22 mouse cellular contexts compared by ENCODE assay signal in the genomic region with DNA sequence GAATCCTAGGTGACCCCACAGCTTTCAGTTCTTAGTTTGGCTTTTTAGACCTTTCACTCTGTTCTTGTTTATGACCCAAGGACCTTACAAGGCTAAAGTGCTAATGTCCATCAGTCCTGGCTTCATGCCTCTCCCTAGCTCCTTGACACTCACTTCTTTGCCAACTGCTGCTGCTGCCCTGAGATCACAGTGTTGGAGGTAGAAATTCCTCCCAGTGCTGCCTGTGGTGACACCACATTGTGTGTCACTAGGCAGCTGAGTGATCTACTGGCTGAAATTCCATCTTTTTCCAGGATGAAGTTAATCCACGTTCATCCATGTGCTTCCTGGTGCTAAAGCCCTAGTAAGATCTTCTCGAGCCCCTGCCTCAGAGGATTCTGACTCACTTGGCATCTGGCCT.
DNase-seq lines count a peak whose midpoint lies in the region; ATAC-seq and TF ChIP-seq lines count a peak whose summit lies in the region.
"Had no signal": no experiment of that assay in that cellular context is flagged by ENCODE, and none has a peak within 500 bp of the region (broad histone marks: within the 10 kb centered on the region; RNA-seq: fewer than 3 reads in every experiment).

No protein-coding gene starts in this region.

- intact Hi-C loops in heart, postnatal 25 days (cut with DNase I) = no loop called here

- no peaks in the 10 kb centered on the region for H3K79me3 ChIP-seq in C2C12 (ENCODE audit: low read depth)

- H3K27ac ChIP-seq in heart, embryonic 13.5 days (replicated peaks) = 0 out of 2 replicates have a peak overlapping the region, but pooled peaks have one; percentile 32
- H3K27ac ChIP-seq: hindbrain, embryonic 14.5 days; limb, embryonic 12.5 days; liver, embryonic 13.5 days had no signal

- no peak overlapping the region for H3K4me2 ChIP-seq in heart, embryonic 13.5 days
- H3K4me2 ChIP-seq: hindbrain, embryonic 14.5 days; limb, embryonic 12.5 days; liver, embryonic 13.5 days had no signal

- H3K4me3 ChIP-seq in heart, embryonic 13.5 days = no peak overlapping the region
- H3K4me3 ChIP-seq in C2C12 (ENCODE audit: insufficient read depth, poor library complexity, severe bottlenecking) = no peak overlapping the region
- H3K4me3 ChIP-seq: limb, embryonic 12.5 days; liver, embryonic 13.5 days had no signal

- H3K79me2 ChIP-seq in C2C12 (ENCODE audit: control insufficient read depth, insufficient read depth) = no peaks in the 10 kb centered on the region

- no peak for ATAC-seq in heart, embryonic 13.5 days (ENCODE audit: extremely low read depth, insufficient number of reproducible peaks, low FRiP score, low TSS enrichment)
- ATAC-seq: activated CD4-positive, CD25-positive, alpha-beta regulatory T cell, adult 4 months; forebrain, embryonic 14.5 days; intestine, postnatal 0 days had no signal

- H3K4me1 ChIP-seq in heart, embryonic 13.5 days = peaks cover 10% of the 10 kb centered on the region
- H3K4me1 ChIP-seq: limb, embryonic 12.5 days had no signal

- no peaks in the 10 kb centered on the region for H3K9me3 ChIP-seq in heart, embryonic 13.5 days
- H3K9me3 ChIP-seq: G1E; limb, embryonic 12.5 days; liver, embryonic 13.5 days had no signal

- no peak overlapping the region for H3K9ac ChIP-seq in heart, embryonic 13.5 days
- H3K9ac ChIP-seq: hindbrain, embryonic 14.5 days; limb, embryonic 12.5 days; liver, embryonic 13.5 days had no signal

- no peaks in the 10 kb centered on the region for H3K27me3 ChIP-seq in heart, embryonic 13.5 days (replicated peaks)
- H3K27me3 ChIP-seq in C2C12 (ENCODE audit: control insufficient read depth, insufficient read depth, insufficient read length) = no peaks in the 10 kb centered on the region
- H3K27me3 ChIP-seq: limb, embryonic 12.5 days; liver, embryonic 13.5 days had no signal

- no peaks in the 10 kb centered on the region for H3K36me3 ChIP-seq in heart, embryonic 13.5 days
- no peaks in the 10 kb centered on the region for H3K36me3 ChIP-seq in C2C12 (ENCODE audit: control insufficient read depth, insufficient read depth)
- H3K36me3 ChIP-seq: G1E; limb, embryonic 12.5 days; liver, embryonic 13.5 days had no signal

- no peak for TF ChIP-seq CTCF in C2C12 (IDR thresholded peaks at IDR 0.05; ENCODE audit: control insufficient read depth, insufficient read depth, insufficient read length)

- H3ac ChIP-seq in C2C12 (ENCODE audit: control insufficient read depth, insufficient read length, low read depth) = no peak overlapping the region

- WGBS in heart, embryonic 13.5 days = 74% methylated on average over 2 of the region's 2 CpGs

- no peak for DNase-seq in heart, postnatal 25 days (ENCODE audit: low spot score)
- peak; percentile 16 for DNase-seq in heart, postnatal 4 days
- no peak for DNase-seq in heart, adult 9 months (ENCODE audit: low spot score in 2 of 2)
- DNase-seq in Muller cell, postnatal 12 days (ENCODE audit: inconsistent ontology term) = peak; percentile 20
- no peak for DNase-seq in urinary bladder, postnatal 14 days (ENCODE audit: low spot score)
- no peak for DNase-seq in retina, embryonic 14.5 days (ENCODE audit: low spot score)
- DNase-seq: cerebellum, adult 8-10 months; gastrocnemius, postnatal 14 days; kidney, postnatal 14 days; liver, embryonic 13.5 days; lung, adult 18-20 months; midbrain, embryonic 14.5 days; retina, postnatal 1 day; right cerebral cortex, postnatal 14 days had no signal

TF ChIP-seq in C2C12, 6 proteins besides CTCF, POLR2A, EP300 and RAD21:
- TF ChIP-seq MYOD1 (IDR thresholded peaks at IDR 0.05; ENCODE audit: control insufficient read depth, insufficient read length, low read depth) (peak; percentile 25), MAX (IDR thresholded peaks at IDR 0.05) (no peak)

Comparison
In these comparisons a context has a peak if more than half of its experiments do, and no peak if none do; other contexts are left out.
1. DNase-seq: peak in heart, postnatal 4 days (single experiment) and Muller cell, postnatal 12 days (single experiment); none in heart, postnatal 25 days (single experiment), heart, adult 9 months (0 of 2), urinary bladder, postnatal 14 days (single experiment) and retina, embryonic 14.5 days (single experiment).